Mouse (Mus musculus): ENCODE results near the gene Kcnj4. TPM values are rescaled to one million over a fixed set of nuclear protein-coding genes. Genes with fewer than 3 reads are reported as not detected.

The Kcnj4 gene
- polyA plus RNA-seq, 1 experiment from 2014 or later: 0.43 TPM

- H3K27me3 ChIP-seq (replicated peaks; ENCODE audit: control insufficient read depth, insufficient read depth, low read length): peaks cover 38% of the 10 kb centered on the region
Observed at GRCm38 (mm10) chr15:79503438-79503837, 1.6 kb downstream of the Kcnj4 start.

GRCm38 (mm10) chr15:79502891-79503341 lies 2.1 kb downstream of the Kcnj4 start:
- Histone ChIP-seq H3K4me2 (ENCODE audit: low read length) (peak overlapping the region; percentile 26; the same call in 1 of the 2 replicates), H3K4me1 (replicated peaks; ENCODE audit: control insufficient read depth, insufficient read depth, low read length) (peaks cover 25% of the 10 kb centered on the region), H3K27ac (ENCODE audit: low read length) (no peak overlapping the region), H3K36me3 (ENCODE audit: control insufficient read depth, insufficient read depth) (no peaks in the 10 kb centered on the region), H3K4me3 (replicated peaks; ENCODE audit: low read length) (no peak overlapping the region), H3K27me3 (replicated peaks; ENCODE audit: control insufficient read depth, insufficient read depth, low read length) (peaks cover 34% of the 10 kb centered on the region), H3K9me3 (ENCODE audit: control insufficient read depth, low read length) (no peaks in the 10 kb centered on the region), H3K9ac (replicated peaks; ENCODE audit: low read depth, low read length) (0 out of 2 replicates have a peak overlapping the region, but pooled peaks have one; percentile 11)
- peak; percentile 43 for ATAC-seq
- WGBS: 15% methylated on average over 17 of the region's 18 CpGs

More at GRCm38 (mm10) chr15:79503438-79503837, 1.6 kb downstream of the Kcnj4 start:
- no peak for ATAC-seq
- H3K4me1 ChIP-seq (replicated peaks; ENCODE audit: control insufficient read depth, insufficient read depth, low read length): peaks cover 25% of the 10 kb centered on the region
- H3K4me3 ChIP-seq (replicated peaks; ENCODE audit: low read length): no peak overlapping the region
- no peaks in the 10 kb centered on the region for H3K9me3 ChIP-seq (ENCODE audit: control insufficient read depth, low read length)
- H3K27ac ChIP-seq (ENCODE audit: low read length): no peak overlapping the region
- no peak overlapping the region for H3K9ac ChIP-seq (replicated peaks; ENCODE audit: low read depth, low read length)
- WGBS: 80% methylated on average over 5 of the region's 5 CpGs
- no peaks in the 10 kb centered on the region for H3K36me3 ChIP-seq (ENCODE audit: control insufficient read depth, insufficient read depth)
- no peak overlapping the region for H3K4me2 ChIP-seq (ENCODE audit: low read length)

- Histone ChIP-seq H3K27me3 (replicated peaks; ENCODE audit: control insufficient read depth, insufficient read depth, low read length) (peaks cover 24% of the 10 kb centered on the region), H3K36me3 (ENCODE audit: control insufficient read depth, insufficient read depth) (no peaks in the 10 kb centered on the region), H3K27ac (ENCODE audit: low read length) (no peak overlapping the region), H3K9me3 (ENCODE audit: control insufficient read depth, low read length) (no peaks in the 10 kb centered on the region), H3K4me1 (replicated peaks; ENCODE audit: control insufficient read depth, insufficient read depth, low read length) (peaks cover 15% of the 10 kb centered on the region), H3K4me3 (replicated peaks; ENCODE audit: low read length) (no peak overlapping the region), H3K9ac (replicated peaks; ENCODE audit: low read depth, low read length) (no peak overlapping the region), H3K4me2 (ENCODE audit: low read length) (no peak overlapping the region)
- ATAC-seq: no peak
- WGBS: 53% methylated on average over 17 of the region's 17 CpGs
Observed at GRCm38 (mm10) chr15:79500110-79500509, 4.9 kb downstream of the Kcnj4 start.

DNA sequence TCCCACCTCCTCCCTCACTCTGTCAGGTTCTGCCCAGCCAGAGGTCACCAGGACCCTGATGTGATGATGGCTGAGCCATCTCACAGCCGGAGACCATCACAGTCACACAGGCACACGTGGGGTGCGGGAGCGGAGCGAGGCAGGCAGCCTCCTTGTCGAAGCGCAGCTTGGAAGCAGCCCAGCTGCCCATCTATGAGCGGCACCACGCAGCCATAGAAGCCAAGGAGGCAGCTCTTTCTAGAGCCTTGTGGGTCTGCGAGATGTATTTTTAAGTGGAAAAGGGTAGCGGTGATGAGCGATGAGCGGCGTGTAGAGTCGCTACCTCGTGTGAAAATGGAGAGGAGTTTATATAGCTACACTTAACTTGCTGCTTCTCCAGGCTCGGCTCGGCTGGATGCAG lies 11.5 kb downstream of the Kcnj4 start:
- no peaks in the 10 kb centered on the region for H3K9me3 ChIP-seq (ENCODE audit: control insufficient read depth, low read length)
- whole genome bisulfite sequencing: 43% methylated on average over 18 of the region's 18 CpGs
- H3K4me1 ChIP-seq (replicated peaks; ENCODE audit: control insufficient read depth, insufficient read depth, low read length): no peaks in the 10 kb centered on the region
- no peak overlapping the region for H3K27ac ChIP-seq (ENCODE audit: low read length)
- no peaks in the 10 kb centered on the region for H3K27me3 ChIP-seq (replicated peaks; ENCODE audit: control insufficient read depth, insufficient read depth, low read length)
- H3K36me3 ChIP-seq (ENCODE audit: control insufficient read depth, insufficient read depth): no peaks in the 10 kb centered on the region
- ATAC-seq: no peak
- H3K9ac ChIP-seq (replicated peaks; ENCODE audit: low read depth, low read length): no peak overlapping the region
- H3K4me3 ChIP-seq (replicated peaks; ENCODE audit: low read length): no peak overlapping the region
- H3K4me2 ChIP-seq (ENCODE audit: low read length): no peak overlapping the region

GRCm38 (mm10) chr15:79489463-79489862 lies 15.6 kb downstream of the Kcnj4 start:
- Histone ChIP-seq H3K4me1 (replicated peaks; ENCODE audit: control insufficient read depth, insufficient read depth, low read length) (no peaks in the 10 kb centered on the region), H3K4me3 (replicated peaks; ENCODE audit: low read length) (no peak overlapping the region), H3K36me3 (ENCODE audit: control insufficient read depth, insufficient read depth) (no peaks in the 10 kb centered on the region), H3K9me3 (ENCODE audit: control insufficient read depth, low read length) (no peaks in the 10 kb centered on the region), H3K27ac (ENCODE audit: low read length) (no peak overlapping the region), H3K4me2 (ENCODE audit: low read length) (no peak overlapping the region), H3K9ac (replicated peaks; ENCODE audit: low read depth, low read length) (no peak overlapping the region), H3K27me3 (replicated peaks; ENCODE audit: control insufficient read depth, insufficient read depth, low read length) (no peaks in the 10 kb centered on the region)
- 76% methylated on average over 11 of the region's 11 CpGs for WGBS
- ATAC-seq: no peak

- ATAC-seq: no peak
- Histone ChIP-seq H3K4me2 (ENCODE audit: low read length) (no peak overlapping the region), H3K27me3 (replicated peaks; ENCODE audit: control insufficient read depth, insufficient read depth, low read length) (no peaks in the 10 kb centered on the region), H3K9me3 (ENCODE audit: control insufficient read depth, low read length) (no peaks in the 10 kb centered on the region), H3K36me3 (ENCODE audit: control insufficient read depth, insufficient read depth) (no peaks in the 10 kb centered on the region), H3K4me1 (replicated peaks; ENCODE audit: control insufficient read depth, insufficient read depth, low read length) (no peaks in the 10 kb centered on the region), H3K9ac (replicated peaks; ENCODE audit: low read depth, low read length) (no peak overlapping the region), H3K4me3 (replicated peaks; ENCODE audit: low read length) (no peak overlapping the region), H3K27ac (ENCODE audit: low read length) (no peak overlapping the region)
- 8% methylated on average over 15 of the region's 15 CpGs for WGBS
Observed at GRCm38 (mm10) chr15:79481181-79481688, 23.8 kb downstream of the Kcnj4 start.

DNA sequence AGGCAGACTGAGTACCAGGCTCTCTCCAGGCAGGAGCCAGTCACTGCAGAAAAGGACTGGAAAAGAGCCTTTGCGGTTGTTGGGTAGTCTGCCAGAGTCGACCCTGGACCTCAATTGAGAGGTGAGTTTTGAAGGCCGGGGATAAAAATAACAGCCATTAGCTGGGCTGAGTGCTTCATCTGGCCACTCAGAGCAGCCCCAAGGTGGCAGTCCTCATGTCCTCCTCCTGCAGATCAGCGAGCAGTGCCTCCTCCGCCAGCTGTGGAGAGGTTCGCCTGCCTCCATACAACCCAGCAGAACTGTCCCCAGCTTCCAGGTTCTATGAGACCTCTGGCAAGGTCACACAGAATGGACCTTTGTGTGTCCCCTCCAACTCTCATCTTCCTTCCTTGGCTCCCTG lies 27.8 kb downstream of the Kcnj4 start:
- no peaks in the 10 kb centered on the region for H3K27me3 ChIP-seq (replicated peaks; ENCODE audit: control insufficient read depth, insufficient read depth, low read length)
- no peak overlapping the region for H3K4me2 ChIP-seq (ENCODE audit: low read length)
- no peak overlapping the region for H3K9ac ChIP-seq (replicated peaks; ENCODE audit: low read depth, low read length)
- H3K36me3 ChIP-seq (ENCODE audit: control insufficient read depth, insufficient read depth): no peaks in the 10 kb centered on the region
- H3K4me1 ChIP-seq (replicated peaks; ENCODE audit: control insufficient read depth, insufficient read depth, low read length): no peaks in the 10 kb centered on the region
- no peak overlapping the region for H3K27ac ChIP-seq (ENCODE audit: low read length)
- no peak for ATAC-seq
- no peaks in the 10 kb centered on the region for H3K9me3 ChIP-seq (ENCODE audit: control insufficient read depth, low read length)
- 63% methylated on average over 6 of the region's 6 CpGs for WGBS
- no peak overlapping the region for H3K4me3 ChIP-seq (replicated peaks; ENCODE audit: low read length)

- Histone ChIP-seq H3K4me2 (ENCODE audit: low read length) (no peak overlapping the region), H3K36me3 (ENCODE audit: control insufficient read depth, insufficient read depth) (no peaks in the 10 kb centered on the region), H3K4me3 (replicated peaks; ENCODE audit: low read length) (no peak overlapping the region), H3K9ac (replicated peaks; ENCODE audit: low read depth, low read length) (no peak overlapping the region), H3K4me1 (replicated peaks; ENCODE audit: control insufficient read depth, insufficient read depth, low read length) (peaks cover 14% of the 10 kb centered on the region), H3K9me3 (ENCODE audit: control insufficient read depth, low read length) (no peaks in the 10 kb centered on the region), H3K27ac (ENCODE audit: low read length) (no peak overlapping the region), H3K27me3 (replicated peaks; ENCODE audit: control insufficient read depth, insufficient read depth, low read length) (no peaks in the 10 kb centered on the region)
- 50% methylated on average over 12 of the region's 12 CpGs for WGBS
- ATAC-seq: no peak
Observed at GRCm38 (mm10) chr15:79473638-79474355, 31.2 kb downstream of the Kcnj4 start.

GRCm38 (mm10) chr15:79473042-79473441 lies 32.0 kb downstream of the Kcnj4 start:
- 90% methylated on average over 5 of the region's 5 CpGs for WGBS

More at GRCm38 (mm10) chr15:79473042-79473441, 32.0 kb downstream of the Kcnj4 start:
- Histone ChIP-seq H3K9me3 (ENCODE audit: control insufficient read depth, low read length) (no peaks in the 10 kb centered on the region), H3K27ac (ENCODE audit: low read length) (no peak overlapping the region), H3K4me2 (ENCODE audit: low read length) (no peak overlapping the region), H3K36me3 (ENCODE audit: control insufficient read depth, insufficient read depth) (no peaks in the 10 kb centered on the region), H3K9ac (replicated peaks; ENCODE audit: low read depth, low read length) (no peak overlapping the region), H3K4me3 (replicated peaks; ENCODE audit: low read length) (no peak overlapping the region), H3K4me1 (replicated peaks; ENCODE audit: control insufficient read depth, insufficient read depth, low read length) (peaks cover 14% of the 10 kb centered on the region), H3K27me3 (replicated peaks; ENCODE audit: control insufficient read depth, insufficient read depth, low read length) (no peaks in the 10 kb centered on the region)
- ATAC-seq: no peak

Data from forebrain, embryonic 16.5 days (tissue).